Mouse (Mus musculus) hindbrain, embryonic 16.5 days (tissue): Measurements from ENCODE around the gene Ppef1. TPM values are rescaled to one million over a fixed set of nuclear protein-coding genes. Genes with fewer than 3 reads are reported as not detected.

Experiments
- ATAC-seq: fragments of 200-750 bp; cut with Nextera tagmentation; 2 replicates; pipeline ENCODE4 v1.8.0; 2017; ENCODE audit warnings: moderate TSS enrichment, moderate library complexity
- H3K27ac ChIP-seq: fragments of 300-500 bp; sonication (generic); 2 replicates; pipeline ENCODE4 v1.5.1; 2014; ENCODE audit warnings: low read depth, mild to moderate bottlenecking, control low read depth, low read length, moderate library complexity
- H3K27me3 ChIP-seq: fragments of 300-500 bp; sonication (generic); replicated peaks from 2 replicates; pipeline ENCODE4 v1.6.1; 2014; ENCODE audit warnings: low read length; ENCODE audit not compliant: control insufficient read depth, insufficient read depth
- H3K36me3 ChIP-seq: fragments of 300-500 bp; sonication (generic); 2 replicates; pipeline ENCODE4 v1.6.1; 2014; ENCODE audit warnings: mild to moderate bottlenecking, low read length, moderate library complexity, mixed read lengths; ENCODE audit not compliant: control insufficient read depth, insufficient read depth
- H3K4me1 ChIP-seq: fragments of 300-500 bp; sonication (generic); 2 replicates; pipeline ENCODE4 v1.6.1; 2014; ENCODE audit warnings: low read depth, low read length; ENCODE audit not compliant: control insufficient read depth, insufficient read depth
- H3K4me2 ChIP-seq: fragments of 300-500 bp; sonication (generic); 2 replicates; pipeline ENCODE4 v1.6.1; 2014; ENCODE audit warnings: mild to moderate bottlenecking, low read length, control low read depth, moderate library complexity
- H3K4me3 ChIP-seq: fragments of 300-500 bp; sonication (generic); 2 replicates; pipeline ENCODE4 v1.5.1; 2014; ENCODE audit warnings: mild to moderate bottlenecking, low read length, control low read depth, moderate library complexity
- H3K9ac ChIP-seq: fragments of 300-500 bp; sonication (generic); 2 replicates; pipeline ENCODE4 v1.6.1; 2014; ENCODE audit warnings: low read depth, mild to moderate bottlenecking, control low read depth, low read length, moderate library complexity
- H3K9me3 ChIP-seq: fragments of 300-500 bp; sonication (generic); 2 replicates; pipeline ENCODE4 v1.6.1; 2014; ENCODE audit warnings: mild to moderate bottlenecking, low read length, moderate library complexity; ENCODE audit not compliant: control insufficient read depth
- WGBS: fragments of 180-500 bp; shearing (Covaris S2); extraction: QIAGEN DNeasy Blood & Tissue Kit; methylation state at CpG from one replicate; pipeline ENCODE4 v1.1.7; 2014; 5-methylcytosine and 5-hydroxymethylcytosine counted together
- polyA plus RNA-seq: library from polyadenylated mRNA; unstranded; fragments of >200 nt; fragmentation: Nextera tagmentation; extraction: Ambion mirVana; gene quantifications from 2 replicates; pipeline ENCODE4 v1.2.1, GENCODE M21; 2015

Ppef1 gene
- polyA plus RNA-seq, 1 experiment from 2014 or later = 6.5 TPM

DNA sequence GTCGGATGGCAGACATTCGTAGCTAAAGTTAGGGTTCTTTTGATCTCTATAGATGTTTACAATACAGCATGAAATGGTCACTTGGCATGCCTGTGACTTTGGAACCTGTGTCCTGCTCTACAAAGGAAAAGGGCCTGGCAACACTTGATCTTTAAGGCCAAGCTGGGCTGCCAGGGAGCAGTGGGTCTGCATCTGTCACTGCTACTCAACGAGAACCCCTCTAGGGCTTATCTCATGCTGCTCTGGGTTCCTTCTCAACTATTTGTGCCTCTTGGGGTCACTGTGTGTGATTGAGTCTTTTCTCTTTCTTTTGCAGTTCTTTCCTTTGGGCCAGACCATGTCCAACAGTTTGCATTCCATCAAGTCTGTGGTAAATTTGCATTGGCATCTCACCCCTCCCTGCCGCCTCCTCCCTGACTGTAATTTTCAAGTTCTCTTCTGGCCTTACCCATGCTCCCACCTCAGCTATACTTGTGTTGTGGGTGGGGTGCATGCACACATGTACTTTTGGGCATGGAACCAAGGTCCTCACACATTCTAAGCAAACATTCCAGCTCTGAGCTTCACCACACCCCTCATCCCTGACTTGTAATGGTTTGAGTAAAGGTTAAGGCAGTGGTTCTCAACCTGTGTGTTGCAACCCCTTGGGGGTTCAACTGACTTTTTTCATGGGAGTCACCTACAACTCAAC is 151.3 kb downstream of the Ppef1 start:
- no peaks in the 10 kb centered on the region for H3K36me3 ChIP-seq
- H3K4me3 ChIP-seq = no peak overlapping the region
- H3K9me3 ChIP-seq = no peaks in the 10 kb centered on the region
- no peak overlapping the region for H3K9ac ChIP-seq
- H3K4me1 ChIP-seq = no peaks in the 10 kb centered on the region
- no peaks in the 10 kb centered on the region; the same call in 1 of the 2 replicates for H3K27me3 ChIP-seq
- ATAC-seq = no peak
- H3K4me2 ChIP-seq = no peak overlapping the region
- no peak overlapping the region for H3K27ac ChIP-seq
- 90% methylated on average over 4 of the region's 4 CpGs for WGBS

DNA sequence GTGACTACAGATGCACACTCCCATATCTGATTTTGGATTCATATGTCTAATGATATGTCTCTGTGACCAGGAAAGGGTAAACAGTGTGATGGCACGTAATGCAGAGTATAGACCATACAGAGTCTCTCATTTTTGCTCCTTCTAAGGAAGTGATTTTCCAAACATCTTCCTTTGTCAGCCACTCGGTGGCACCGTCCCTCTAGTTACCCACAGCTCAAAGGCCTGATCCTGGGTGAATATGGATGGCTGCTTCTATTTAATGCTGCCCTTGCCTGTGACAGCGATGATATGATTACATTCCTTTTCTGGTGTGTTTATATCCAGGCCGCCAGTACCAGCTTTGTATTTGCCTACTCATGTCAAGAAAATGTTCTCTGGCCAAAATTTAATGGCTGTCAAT is 152.0 kb downstream of the Ppef1 start:
- H3K27ac ChIP-seq = no peak overlapping the region
- no peak overlapping the region for H3K4me3 ChIP-seq
- no peaks in the 10 kb centered on the region; the same call in 1 of the 2 replicates for H3K27me3 ChIP-seq
- H3K4me1 ChIP-seq = no peaks in the 10 kb centered on the region
- H3K9me3 ChIP-seq = no peaks in the 10 kb centered on the region
- H3K9ac ChIP-seq = no peak overlapping the region
- no peaks in the 10 kb centered on the region for H3K36me3 ChIP-seq
- 56% methylated on average over 5 of the region's 5 CpGs for WGBS
- ATAC-seq = peak; percentile 69; the same call in 1 of the 2 replicates
- no peak overlapping the region for H3K4me2 ChIP-seq

Other genes starting within 250 kb of the Ppef1 start
- 9.6 and 10.0 TPM in 2 replicates for gene Phka2, start 233.6 kb downstream of the Ppef1 start, polyA plus RNA-seq
- gene Rs1, start 32.2 kb upstream of the Ppef1 start, polyA plus RNA-seq = 0.06 TPM in 1 of 2 replicates, not detected in the other
- 0.13 TPM in 1 of 2 replicates, not detected in the other for gene Gja6, start 171.3 kb upstream of the Ppef1 start, polyA plus RNA-seq